Mouse (Mus musculus) layer of hippocampus, adult 18-20 months (tissue): Measurements from ENCODE around the gene Metap2. TPM values are rescaled to one million over a fixed set of nuclear protein-coding genes. Genes with fewer than 3 reads are reported as not detected.

ENCODE experiments used
- total RNA-seq, 2 experiments: library from RNA; stranded (reverse); gene quantifications; 2 replicates each; pipeline ENCODE4 v1.2.3; 2021

The Metap2 gene
- total RNA-seq, 2 experiments from 2014 or later = 114 to 116 TPM

Other genes starting within 250 kb of the Metap2 start
- not detected for gene Usp44, start 65.5 kb downstream of the Metap2 start, total RNA-seq
- gene Vezt, start 138.7 kb upstream of the Metap2 start, total RNA-seq = 10 to 100 TPM; 58.2 to 62.3 TPM
- gene Fgd6, start 138.9 kb upstream of the Metap2 start, total RNA-seq = 1 to 10 TPM; 9.8 to 9.9 TPM